Mouse (Mus musculus): ENCODE results near the gene Dcst2. TPM values are rescaled to one million over a fixed set of nuclear protein-coding genes. Genes with fewer than 3 reads are reported as not detected.

The Dcst2 gene
- polyA plus RNA-seq, 1 experiment from 2014 or later: 0.32 TPM

GRCm38 (mm10) chr3:89355512-89355902 lies 6.3 kb upstream of the Dcst2 start:
- H3K9ac ChIP-seq (replicated peaks; ENCODE audit: low read length): no peak overlapping the region
- H3K27ac ChIP-seq (replicated peaks; ENCODE audit: low read depth, low read length): no peak overlapping the region
- no peak overlapping the region for H3K4me2 ChIP-seq (ENCODE audit: low read depth, low read length)
- H3K36me3 ChIP-seq (replicated peaks; ENCODE audit: control insufficient read depth, insufficient read depth, low read depth, low read length): no peaks in the 10 kb centered on the region
- no peaks in the 10 kb centered on the region for H3K9me3 ChIP-seq (replicated peaks; ENCODE audit: control insufficient read depth, low read length)
- ATAC-seq (replicated peaks; ENCODE audit: insufficient number of reproducible peaks, low FRiP score, low TSS enrichment, low read depth): no peak
- H3K4me3 ChIP-seq (ENCODE audit: low read depth, low read length): no peak overlapping the region
- H3K27me3 ChIP-seq (ENCODE audit: control insufficient read depth, insufficient read depth, low read length): peaks cover 2% of the 10 kb centered on the region; the same call in 1 of the 2 replicates
- no peaks in the 10 kb centered on the region for H3K4me1 ChIP-seq (ENCODE audit: control insufficient read depth, insufficient read depth, low read length)
- no peak for DNase-seq (ENCODE audit: low spot score)
- WGBS: 85% methylated on average over 6 of the region's 6 CpGs

- Histone ChIP-seq H3K9me3 (replicated peaks; ENCODE audit: control insufficient read depth, low read length) (no peaks in the 10 kb centered on the region), H3K4me3 (ENCODE audit: low read depth, low read length) (no peak overlapping the region), H3K4me2 (ENCODE audit: low read depth, low read length) (no peak overlapping the region), H3K27ac (replicated peaks; ENCODE audit: low read depth, low read length) (no peak overlapping the region), H3K36me3 (replicated peaks; ENCODE audit: control insufficient read depth, insufficient read depth, low read depth, low read length) (no peaks in the 10 kb centered on the region), H3K9ac (replicated peaks; ENCODE audit: low read length) (no peak overlapping the region), H3K4me1 (ENCODE audit: control insufficient read depth, insufficient read depth, low read length) (no peaks in the 10 kb centered on the region), H3K27me3 (ENCODE audit: control insufficient read depth, insufficient read depth, low read length) (peaks cover 2% of the 10 kb centered on the region; the same call in 1 of the 2 replicates)
- WGBS: 72% methylated on average over 9 of the region's 9 CpGs
- no peak for ATAC-seq (replicated peaks; ENCODE audit: insufficient number of reproducible peaks, low FRiP score, low TSS enrichment, low read depth)
- no peak for DNase-seq (ENCODE audit: low spot score)
These were observed 5.7 kb upstream of the Dcst2 start for GRCm38 (mm10) chr3:89356029-89356428.

GRCm38 (mm10) chr3:89359630-89360029 lies 2.1 kb upstream of the Dcst2 start:
- no peak overlapping the region for H3K27ac ChIP-seq (replicated peaks; ENCODE audit: low read depth, low read length)
- H3K9ac ChIP-seq (replicated peaks; ENCODE audit: low read length): no peak overlapping the region
- H3K4me2 ChIP-seq (ENCODE audit: low read depth, low read length): no peak overlapping the region
- H3K4me1 ChIP-seq (ENCODE audit: control insufficient read depth, insufficient read depth, low read length): no peaks in the 10 kb centered on the region
- no peaks in the 10 kb centered on the region for H3K27me3 ChIP-seq (ENCODE audit: control insufficient read depth, insufficient read depth, low read length)
- no peak overlapping the region for H3K4me3 ChIP-seq (ENCODE audit: low read depth, low read length)
- no peaks in the 10 kb centered on the region for H3K36me3 ChIP-seq (replicated peaks; ENCODE audit: control insufficient read depth, insufficient read depth, low read depth, low read length)
- H3K9me3 ChIP-seq (replicated peaks; ENCODE audit: control insufficient read depth, low read length): no peaks in the 10 kb centered on the region
- DNase-seq (ENCODE audit: low spot score): no peak
- no peak for ATAC-seq (replicated peaks; ENCODE audit: insufficient number of reproducible peaks, low FRiP score, low TSS enrichment, low read depth)
- 71% methylated on average over 6 of the region's 6 CpGs for WGBS

GRCm38 (mm10) chr3:89360237-89360636 lies 1.5 kb upstream of the Dcst2 start:
- WGBS: 77% methylated on average over 3 of the region's 3 CpGs
- Histone ChIP-seq H3K4me3 (ENCODE audit: low read depth, low read length) (no peak overlapping the region), H3K27me3 (ENCODE audit: control insufficient read depth, insufficient read depth, low read length) (no peaks in the 10 kb centered on the region), H3K27ac (replicated peaks; ENCODE audit: low read depth, low read length) (no peak overlapping the region), H3K4me2 (ENCODE audit: low read depth, low read length) (no peak overlapping the region), H3K9ac (replicated peaks; ENCODE audit: low read length) (no peak overlapping the region), H3K36me3 (replicated peaks; ENCODE audit: control insufficient read depth, insufficient read depth, low read depth, low read length) (no peaks in the 10 kb centered on the region), H3K4me1 (ENCODE audit: control insufficient read depth, insufficient read depth, low read length) (no peaks in the 10 kb centered on the region), H3K9me3 (replicated peaks; ENCODE audit: control insufficient read depth, low read length) (no peaks in the 10 kb centered on the region)
- ATAC-seq (replicated peaks; ENCODE audit: insufficient number of reproducible peaks, low FRiP score, low TSS enrichment, low read depth) (no peak), DNase-seq (ENCODE audit: low spot score) (no peak)

- ATAC-seq (replicated peaks; ENCODE audit: insufficient number of reproducible peaks, low FRiP score, low TSS enrichment, low read depth) (no peak), DNase-seq (ENCODE audit: low spot score) (no peak)
- Histone ChIP-seq H3K4me1 (ENCODE audit: control insufficient read depth, insufficient read depth, low read length) (no peaks in the 10 kb centered on the region), H3K9me3 (replicated peaks; ENCODE audit: control insufficient read depth, low read length) (no peaks in the 10 kb centered on the region), H3K27me3 (ENCODE audit: control insufficient read depth, insufficient read depth, low read length) (no peaks in the 10 kb centered on the region), H3K36me3 (replicated peaks; ENCODE audit: control insufficient read depth, insufficient read depth, low read depth, low read length) (no peaks in the 10 kb centered on the region), H3K9ac (replicated peaks; ENCODE audit: low read length) (no peak overlapping the region), H3K4me2 (ENCODE audit: low read depth, low read length) (no peak overlapping the region), H3K27ac (replicated peaks; ENCODE audit: low read depth, low read length) (no peak overlapping the region), H3K4me3 (ENCODE audit: low read depth, low read length) (no peak overlapping the region)
- 65% methylated on average over 8 of the region's 8 CpGs for WGBS
These were observed 2.9 kb downstream of the Dcst2 start for GRCm38 (mm10) chr3:89364631-89365030.

- H3K27me3 ChIP-seq (ENCODE audit: control insufficient read depth, insufficient read depth, low read length): no peaks in the 10 kb centered on the region
- H3K4me3 ChIP-seq (ENCODE audit: low read depth, low read length): no peak within 1 kb of the TSS
- DNase-seq (ENCODE audit: low spot score): no peak
- H3K9ac ChIP-seq (replicated peaks; ENCODE audit: low read length): no peak within 1 kb of the TSS
- no peaks in the 10 kb centered on the region for H3K36me3 ChIP-seq (replicated peaks; ENCODE audit: control insufficient read depth, insufficient read depth, low read depth, low read length)
- no peak within 1 kb of the TSS for H3K4me2 ChIP-seq (ENCODE audit: low read depth, low read length)
- H3K4me1 ChIP-seq (ENCODE audit: control insufficient read depth, insufficient read depth, low read length): no peaks in the 10 kb centered on the region
- 85% methylated on average over 11 of the region's 11 CpGs for WGBS
- H3K27ac ChIP-seq (replicated peaks; ENCODE audit: low read depth, low read length): no peak within 1 kb of the TSS
- no peaks in the 10 kb centered on the region for H3K9me3 ChIP-seq (replicated peaks; ENCODE audit: control insufficient read depth, low read length)
- no peak for ATAC-seq (replicated peaks; ENCODE audit: insufficient number of reproducible peaks, low FRiP score, low TSS enrichment, low read depth)
These were observed 3.3 kb downstream of the Dcst2 start, which contains the start of gene Dcst1 for GRCm38 (mm10) chr3:89365153-89365485. Gene Dcst1, minus strand, starts transcription at chr3:89365253.

- no peak for DNase-seq (ENCODE audit: low spot score)
- no peak overlapping the region for H3K27ac ChIP-seq (replicated peaks; ENCODE audit: low read depth, low read length)
- H3K36me3 ChIP-seq (replicated peaks; ENCODE audit: control insufficient read depth, insufficient read depth, low read depth, low read length): no peaks in the 10 kb centered on the region
- no peaks in the 10 kb centered on the region for H3K9me3 ChIP-seq (replicated peaks; ENCODE audit: control insufficient read depth, low read length)
- no peaks in the 10 kb centered on the region for H3K27me3 ChIP-seq (ENCODE audit: control insufficient read depth, insufficient read depth, low read length)
- no peak overlapping the region for H3K9ac ChIP-seq (replicated peaks; ENCODE audit: low read length)
- no peaks in the 10 kb centered on the region for H3K4me1 ChIP-seq (ENCODE audit: control insufficient read depth, insufficient read depth, low read length)
- no peak overlapping the region for H3K4me3 ChIP-seq (ENCODE audit: low read depth, low read length)
- WGBS: 79% methylated on average over 20 of the region's 20 CpGs
- no peak for ATAC-seq (replicated peaks; ENCODE audit: insufficient number of reproducible peaks, low FRiP score, low TSS enrichment, low read depth)
- no peak overlapping the region for H3K4me2 ChIP-seq (ENCODE audit: low read depth, low read length)
These were observed 4.0 kb downstream of the Dcst2 start for GRCm38 (mm10) chr3:89365486-89366414.

- Histone ChIP-seq H3K27me3 (ENCODE audit: control insufficient read depth, insufficient read depth, low read length) (no peaks in the 10 kb centered on the region), H3K27ac (replicated peaks; ENCODE audit: low read depth, low read length) (no peak overlapping the region), H3K4me3 (ENCODE audit: low read depth, low read length) (no peak overlapping the region), H3K36me3 (replicated peaks; ENCODE audit: control insufficient read depth, insufficient read depth, low read depth, low read length) (no peaks in the 10 kb centered on the region), H3K9ac (replicated peaks; ENCODE audit: low read length) (no peak overlapping the region), H3K4me2 (ENCODE audit: low read depth, low read length) (no peak overlapping the region), H3K4me1 (ENCODE audit: control insufficient read depth, insufficient read depth, low read length) (no peaks in the 10 kb centered on the region), H3K9me3 (replicated peaks; ENCODE audit: control insufficient read depth, low read length) (no peaks in the 10 kb centered on the region)
- WGBS: 57% methylated on average over 11 of the region's 11 CpGs
- no peak for ATAC-seq (replicated peaks; ENCODE audit: insufficient number of reproducible peaks, low FRiP score, low TSS enrichment, low read depth)
- no peak for DNase-seq (ENCODE audit: low spot score)
These were observed 5.6 kb downstream of the Dcst2 start for GRCm38 (mm10) chr3:89367338-89367737.

Data from embryonic facial prominence, embryonic 11.5 days (tissue).